Mouse (Mus musculus) C2C12 (cell line): ENCODE measurements around the gene Olfr937. TPM values are rescaled to one million over a fixed set of nuclear protein-coding genes. Genes with fewer than 3 reads are reported as not detected.

Experiments used
- H3K27me3 ChIP-seq: one replicate; pipeline ENCODE4 v1.6.1; 2011; ENCODE audit not compliant: control insufficient read depth, insufficient read depth, insufficient read length
- H3K36me3 ChIP-seq: one replicate; pipeline ENCODE4 v1.6.1; 2011; ENCODE audit not compliant: control insufficient read depth, insufficient read depth
- H3K4me3 ChIP-seq: one replicate; pipeline ENCODE4 v1.5.1; 2011; ENCODE audit warnings: mild to moderate bottlenecking, control low read depth; ENCODE audit not compliant: poor library complexity, insufficient read depth, severe bottlenecking
- H3K79me2 ChIP-seq: one replicate; pipeline ENCODE4 v1.6.1; 2011; ENCODE audit not compliant: control insufficient read depth, insufficient read depth
- H3K79me3 ChIP-seq: one replicate; pipeline ENCODE4 v1.6.1; 2011; ENCODE audit warnings: low read depth, control low read depth
- H3ac ChIP-seq: one replicate; pipeline ENCODE3; 2011; ENCODE audit warnings: low read depth; ENCODE audit not compliant: control insufficient read depth, insufficient read length
- CEBPB ChIP-seq: IDR thresholded peaks from one replicate; pipeline ENCODE4 v1.6.1; 2011; ENCODE audit warnings: low read depth, mild to moderate bottlenecking, control low read depth, moderate library complexity
- CTCF ChIP-seq: IDR thresholded peaks from one replicate; pipeline ENCODE4 v1.5.1; 2011; ENCODE audit not compliant: control insufficient read depth, insufficient read depth, insufficient read length
- FOSL1 ChIP-seq: IDR thresholded peaks from one replicate; pipeline ENCODE4 v1.8.0; 2011; ENCODE audit warnings: mild to moderate bottlenecking, low read length; ENCODE audit not compliant: poor library complexity, insufficient read depth, severe bottlenecking
- MAX ChIP-seq: IDR thresholded peaks from one replicate; pipeline ENCODE4 v1.6.1; 2011; ENCODE audit warnings: mild to moderate bottlenecking, control low read depth
- MYOD1 ChIP-seq: IDR thresholded peaks from one replicate; pipeline ENCODE4 v1.6.1; 2011; ENCODE audit warnings: low read depth; ENCODE audit not compliant: control insufficient read depth, insufficient read length
- MYOG ChIP-seq: IDR thresholded peaks from one replicate; pipeline ENCODE4 v1.6.1; 2011; ENCODE audit not compliant: control insufficient read depth, insufficient read length; ENCODE audit errors: extremely low read depth
- USF1 ChIP-seq: IDR thresholded peaks from one replicate; pipeline ENCODE4 v1.6.1; 2011; ENCODE audit warnings: low read depth, mild to moderate bottlenecking, control low read depth, moderate library complexity
- long read RNA-seq, 2 experiments: library from polyadenylated mRNA; unstranded; transcript quantifications; one replicate each; pipeline ENCODE4 v2.0.0; 2019 to 2020
- microRNA-seq: library from miRNA; unstranded; fragments of <30 nt; microRNA quantifications from one replicate; pipeline ENCODE4, GENCODE M21; 2019; ENCODE audit warnings: borderline microRNAs expressed
- polyA plus RNA-seq: library from polyadenylated mRNA; unstranded; fragments of >200 nt; fragmentation: generic; extraction: Trizol; gene quantifications from one replicate; pipeline ENCODE4 v1.2.1, GENCODE M21; 2012; ENCODE audit warnings: missing spikeins

Olfr937 gene
- polyA plus RNA-seq, result not detected
- long read RNA-seq, experiment 1, result 0 reads
- long read RNA-seq, experiment 2, result 0 reads

DNA sequence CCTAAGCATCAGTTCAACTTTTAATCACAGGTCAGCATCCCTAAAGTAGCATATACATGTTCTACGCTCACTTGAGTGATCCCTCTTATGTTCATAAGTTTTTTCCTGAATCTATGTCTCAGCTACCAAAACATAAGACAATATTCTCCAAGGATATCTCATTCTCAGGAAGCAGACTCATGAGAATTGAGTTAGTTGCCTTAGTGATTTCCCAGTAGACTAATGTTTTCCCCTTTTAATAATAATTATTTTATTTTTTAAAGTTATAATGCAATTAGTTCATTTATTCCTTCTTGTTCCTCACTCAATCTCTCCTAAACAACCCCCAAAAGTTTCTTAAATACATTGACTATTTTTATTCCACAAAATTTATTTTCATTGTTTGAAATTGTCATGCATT lies at the start of gene Olfr937:
Gene Olfr937 (minus strand): TSS at position 101 of the 400 bp plus-strand sequence.
- Histone ChIP-seq H3K79me2 (no peaks in the 10 kb centered on the region), H3ac (no peak within 1 kb of the TSS), H3K36me3 (no peaks in the 10 kb centered on the region), H3K27me3 (no peaks in the 10 kb centered on the region), H3K79me3 (no peaks in the 10 kb centered on the region), H3K4me3 (no peak within 1 kb of the TSS)
- no peak for TF ChIP-seq MYOD1
- TF ChIP-seq USF1, result no peak
- no peak for TF ChIP-seq MAX
- no peak for TF ChIP-seq MYOG
- TF ChIP-seq CTCF, result no peak
- TF ChIP-seq FOSL1, result no peak
- TF ChIP-seq CEBPB, result no peak

DNA sequence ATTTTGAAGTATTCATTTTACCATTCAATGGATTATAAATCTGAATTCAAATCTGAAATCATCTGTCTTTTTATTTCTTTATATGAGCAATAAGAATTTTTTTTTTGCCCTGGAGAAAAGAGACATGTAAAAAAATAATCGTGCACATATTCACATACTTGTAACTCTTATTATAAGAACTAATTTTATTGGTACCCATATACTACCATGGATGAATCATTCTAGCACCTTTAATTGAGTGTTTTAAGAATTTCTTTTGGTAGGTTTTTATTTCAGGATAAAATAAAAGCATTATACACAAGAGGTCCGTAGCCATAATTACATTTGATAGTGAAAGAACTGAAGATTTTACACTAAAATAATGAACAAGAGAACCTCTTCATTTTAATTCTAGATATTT lies 14.0 kb upstream of the Olfr937 start, which contains the start of gene Olfr938:
Gene Olfr938 (minus strand): TSS at position 101 of the 400 bp plus-strand sequence.
- Histone ChIP-seq H3ac (no peak within 1 kb of the TSS), H3K79me3 (no peaks in the 10 kb centered on the region), H3K36me3 (no peaks in the 10 kb centered on the region), H3K79me2 (no peaks in the 10 kb centered on the region), H3K4me3 (no peak within 1 kb of the TSS), H3K27me3 (no peaks in the 10 kb centered on the region)
- TF ChIP-seq USF1 (no peak), FOSL1 (no peak)

DNA sequence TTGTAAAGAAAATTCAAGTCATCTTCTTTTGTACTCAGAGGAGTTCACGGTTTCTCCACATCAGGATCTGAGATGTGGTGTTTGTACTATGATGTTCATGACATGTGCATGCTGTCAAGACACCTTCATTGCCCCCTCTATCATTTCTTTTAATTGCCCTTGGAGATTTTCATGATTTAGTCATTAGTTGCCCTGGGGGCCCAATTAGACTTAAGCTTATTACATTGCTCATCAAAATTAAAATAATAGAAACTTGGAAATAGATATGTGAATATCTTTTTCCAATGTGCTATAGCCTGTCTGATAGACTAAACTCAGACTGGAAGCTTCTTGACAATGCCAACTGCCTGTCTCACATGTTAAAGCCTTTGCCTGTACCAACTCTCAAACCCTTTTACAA lies 41.5 kb downstream of the Olfr937 start, which contains the start of gene Olfr146:
Gene Olfr146 (minus strand): TSS at position 101 of the 400 bp plus-strand sequence.
- H3K27me3 ChIP-seq, result no peaks in the 10 kb centered on the region
- H3K79me2 ChIP-seq, result no peaks in the 10 kb centered on the region
- no peaks in the 10 kb centered on the region for H3K79me3 ChIP-seq
- H3ac ChIP-seq, result no peak within 1 kb of the TSS
- H3K4me3 ChIP-seq, result no peak within 1 kb of the TSS
- TF ChIP-seq FOSL1, result no peak
- no peaks in the 10 kb centered on the region for H3K36me3 ChIP-seq

Small RNA genes lying within 50 kb of the gene (microRNA-seq; reads per million reads assigned to microRNA genes)
- gene Gm25032 (not detected), gene Gm25529 (not detected)

Other genes starting within 250 kb of the Olfr937 start
- not detected for gene Olfr923, start 238.4 kb downstream of the Olfr937 start, polyA plus RNA-seq
- gene Olfr924, start 220.5 kb downstream of the Olfr937 start, polyA plus RNA-seq, result not detected
- not detected for gene Olfr26, start 209.9 kb downstream of the Olfr937 start, polyA plus RNA-seq
- not detected for gene Olfr926, start 187.8 kb downstream of the Olfr937 start, polyA plus RNA-seq
- not detected for gene Olfr930, start 135.1 kb downstream of the Olfr937 start, polyA plus RNA-seq
- gene Olfr933, start 92.6 kb downstream of the Olfr937 start, polyA plus RNA-seq, result not detected
- gene Olfr934, start 76.6 kb downstream of the Olfr937 start, polyA plus RNA-seq, result not detected
- gene Olfr935, start 65.3 kb downstream of the Olfr937 start, polyA plus RNA-seq, result not detected
- gene Olfr146, start 41.6 kb downstream of the Olfr937 start, polyA plus RNA-seq, result not detected
- gene Olfr938, start 13.9 kb upstream of the Olfr937 start, polyA plus RNA-seq, result not detected
- gene Olfr27, start 63.2 kb upstream of the Olfr937 start, polyA plus RNA-seq, result not detected
- gene Olfr943, start 101.4 kb upstream of the Olfr937 start, polyA plus RNA-seq, result not detected
- gene Olfr944, start 137.0 kb upstream of the Olfr937 start, polyA plus RNA-seq, result not detected
- gene Olfr1537, start 185.0 kb upstream of the Olfr937 start, polyA plus RNA-seq, result not detected
- gene Olfr945, start 211.9 kb upstream of the Olfr937 start, polyA plus RNA-seq, result not detected